Mouse (Mus musculus): Measurements from ENCODE around the gene C030005K15Rik. TPM values are rescaled to one million over a fixed set of nuclear protein-coding genes. Genes with fewer than 3 reads are reported as not detected.
A peak's percentile ranks its signal among the peaks of the same experiment; 100 is the strongest.
"Not testable (repeated sequence)": the region's sequence is repeated elsewhere in the genome, so short reads cannot be mapped to it uniquely, and the experiment has no call there.

C030005K15Rik gene
- polyA plus RNA-seq (2016; fragmentation: Nextera tagmentation; extraction: Ambion mirVana) = not detected in 2 replicates

DNA sequence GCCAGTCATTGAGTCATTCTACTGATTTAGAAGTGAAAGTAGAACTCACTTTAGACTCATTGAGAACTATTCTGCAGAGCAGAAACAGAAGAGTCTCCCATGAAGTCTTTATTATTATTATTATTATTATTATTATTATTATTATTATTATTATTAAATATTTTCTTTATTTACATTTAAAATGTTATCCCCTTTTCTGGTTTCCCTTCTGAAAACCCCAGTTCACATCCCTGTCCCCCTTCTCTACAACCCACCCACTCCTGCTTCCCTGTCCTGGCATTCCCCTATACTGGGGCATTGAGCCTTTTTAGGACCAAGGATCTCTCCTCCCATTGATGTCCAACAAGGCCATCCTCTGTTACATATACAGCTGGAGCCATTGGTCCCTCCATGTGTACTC, at the start of gene C030005K15Rik:
Gene C030005K15Rik (minus strand): TSS at position 101 of the 400 bp plus-strand sequence.
- not testable (repeated sequence) for H3K4me1 ChIP-seq; H3K4me3 ChIP-seq; H3K9ac ChIP-seq (replicated peaks); H3K4me2 ChIP-seq (replicated peaks); H3K9me3 ChIP-seq; H3K36me3 ChIP-seq; H3K27me3 ChIP-seq; H3K27ac ChIP-seq (replicated peaks); ATAC-seq (ENCODE audit: low FRiP score, low read depth)

DNA sequence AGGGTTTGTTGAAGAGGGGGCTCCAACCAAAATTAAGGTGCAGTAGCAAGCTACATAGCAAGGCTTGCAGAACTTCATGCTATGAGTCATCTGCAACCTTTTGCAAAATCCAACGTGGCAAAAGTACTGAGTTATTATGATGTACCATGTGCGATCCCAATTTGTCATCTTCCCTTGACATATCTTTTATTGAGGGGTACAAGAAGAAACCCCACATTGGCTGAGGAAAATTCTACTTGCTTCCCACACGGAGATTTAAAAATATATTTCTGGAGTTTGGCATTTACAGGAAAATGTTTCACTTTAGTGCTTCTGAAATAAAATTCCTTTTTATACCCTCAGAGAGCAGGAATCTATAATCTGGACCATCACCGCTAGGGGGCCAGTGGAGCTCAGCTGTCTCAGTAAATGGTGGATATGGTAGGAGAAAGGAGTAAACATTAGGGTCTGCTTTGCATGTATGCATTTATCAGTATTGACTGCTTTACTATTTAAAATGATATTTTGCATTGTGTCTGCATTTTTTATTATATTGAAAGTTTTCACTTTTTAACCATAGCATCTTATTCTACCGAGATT, 41.7 kb upstream of the C030005K15Rik start:
- Histone ChIP-seq H3K4me1 (no peaks in the 10 kb centered on the region), H3K4me3 (no peak overlapping the region), H3K27me3 (no peaks in the 10 kb centered on the region), H3K27ac (replicated peaks) (no peak overlapping the region), H3K9me3 (no peaks in the 10 kb centered on the region), H3K36me3 (no peaks in the 10 kb centered on the region), H3K4me2 (replicated peaks) (no peak overlapping the region), H3K9ac (replicated peaks) (no peak overlapping the region)
- WGBS = 62% methylated on average over 5 of the region's 5 CpGs
- no peak for ATAC-seq (ENCODE audit: low FRiP score, low read depth)

GRCm38 (mm10) chr10:97753821-97754220, 27.3 kb upstream of the C030005K15Rik start:
- Histone ChIP-seq H3K36me3 (no peaks in the 10 kb centered on the region), H3K9me3 (no peaks in the 10 kb centered on the region), H3K27ac (replicated peaks) (no peak overlapping the region), H3K9ac (replicated peaks) (no peak overlapping the region), H3K4me1 (no peaks in the 10 kb centered on the region), H3K27me3 (no peaks in the 10 kb centered on the region), H3K4me3 (no peak overlapping the region), H3K4me2 (replicated peaks) (no peak overlapping the region)
- ATAC-seq (ENCODE audit: low FRiP score, low read depth) = no peak
- WGBS = 84% methylated on average over 4 of the region's 4 CpGs

DNA sequence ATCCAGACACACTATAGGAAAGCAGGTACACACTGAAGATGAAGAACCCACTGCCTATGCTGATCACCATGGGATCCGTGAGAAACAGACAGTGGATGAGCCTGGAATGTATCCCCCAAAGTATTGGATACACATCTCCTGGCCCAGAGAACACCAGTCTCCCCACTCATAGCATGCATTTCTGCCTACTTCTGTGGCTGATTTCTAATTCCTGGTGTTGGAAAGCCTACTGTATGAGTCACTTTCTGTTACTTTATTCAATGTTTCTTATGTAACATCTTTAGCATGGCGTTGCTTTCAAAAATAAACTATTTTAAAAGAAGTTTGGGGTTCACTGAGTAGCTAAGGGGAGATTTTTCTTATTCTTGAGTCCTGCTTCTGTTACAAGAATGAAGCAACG, 20.7 kb upstream of the C030005K15Rik start:
- ATAC-seq (ENCODE audit: low FRiP score, low read depth) = no peak
- Histone ChIP-seq H3K27ac (replicated peaks) (no peak overlapping the region), H3K4me2 (replicated peaks) (no peak overlapping the region), H3K4me3 (no peak overlapping the region), H3K4me1 (no peaks in the 10 kb centered on the region), H3K36me3 (no peaks in the 10 kb centered on the region), H3K9me3 (no peaks in the 10 kb centered on the region), H3K9ac (replicated peaks) (no peak overlapping the region), H3K27me3 (no peaks in the 10 kb centered on the region)
- WGBS = 86% methylated on average over 3 of the region's 3 CpGs

- no peak for ATAC-seq (ENCODE audit: low FRiP score, low read depth)
- no peaks in the 10 kb centered on the region for H3K4me1 ChIP-seq
- H3K9ac ChIP-seq (replicated peaks) = no peak overlapping the region
- no peaks in the 10 kb centered on the region for H3K27me3 ChIP-seq
- H3K9me3 ChIP-seq = no peaks in the 10 kb centered on the region
- 51% methylated on average over 1 of the region's 1 CpGs for WGBS
- no peaks in the 10 kb centered on the region for H3K36me3 ChIP-seq
- no peak overlapping the region for H3K4me3 ChIP-seq
- no peak overlapping the region for H3K4me2 ChIP-seq (replicated peaks)
- no peak overlapping the region for H3K27ac ChIP-seq (replicated peaks)
Measured at GRCm38 (mm10) chr10:97725929-97726328, 626 bp downstream of the C030005K15Rik start.

DNA sequence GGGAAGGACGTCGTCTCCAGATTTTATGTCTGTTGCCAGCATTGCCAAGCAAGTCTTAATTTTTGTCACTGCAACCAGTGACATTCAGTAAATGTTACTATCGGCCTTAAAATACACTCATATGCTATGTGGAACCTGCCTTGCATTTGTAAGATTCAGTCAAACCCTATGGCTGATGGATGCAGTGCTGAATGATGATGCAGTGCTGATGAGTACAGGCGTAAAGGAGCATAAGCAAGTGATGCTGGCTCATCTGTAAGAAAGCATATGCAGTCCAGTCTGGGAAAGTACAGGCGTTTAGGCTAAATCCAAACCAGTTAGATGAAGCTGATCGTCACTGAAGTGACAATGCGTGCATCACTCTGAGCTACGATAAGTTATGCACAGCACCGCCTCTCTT, 3.8 kb downstream of the C030005K15Rik start:
- Histone ChIP-seq H3K9ac (replicated peaks) (no peak overlapping the region), H3K27me3 (no peaks in the 10 kb centered on the region)
- WGBS = 91% methylated on average over 9 of the region's 9 CpGs

DNA sequence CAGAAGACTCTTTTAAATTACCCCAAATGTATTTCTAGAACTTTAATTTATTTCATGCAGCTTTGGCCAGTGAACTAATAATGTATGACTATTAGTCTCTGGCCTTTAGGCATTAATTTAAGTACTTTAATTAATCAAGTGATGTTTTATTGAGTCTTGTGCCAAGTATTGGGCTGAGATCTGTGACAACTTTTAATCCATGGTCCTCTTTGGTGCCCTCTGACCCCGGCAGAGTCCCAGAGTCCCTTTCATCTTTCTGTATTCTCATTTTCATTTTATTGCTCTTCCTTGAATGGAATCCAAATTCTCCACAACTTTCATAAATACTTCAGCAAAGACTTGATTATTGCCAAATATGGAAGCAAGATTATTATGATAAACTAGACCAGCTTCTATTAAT, 5.9 kb downstream of the C030005K15Rik start:
- no peak overlapping the region for H3K4me3 ChIP-seq
- H3K9me3 ChIP-seq = no peaks in the 10 kb centered on the region
- H3K4me1 ChIP-seq = no peaks in the 10 kb centered on the region
- ATAC-seq (ENCODE audit: low FRiP score, low read depth) = no peak
- H3K9ac ChIP-seq (replicated peaks) = no peak overlapping the region
- no peak overlapping the region for H3K27ac ChIP-seq (replicated peaks)
- H3K4me2 ChIP-seq (replicated peaks) = no peak overlapping the region
- no peaks in the 10 kb centered on the region for H3K36me3 ChIP-seq
- H3K27me3 ChIP-seq = no peaks in the 10 kb centered on the region
- WGBS = 92% methylated on average over 1 of the region's 1 CpGs

More for the DNA sequence above, 3.8 kb downstream of the C030005K15Rik start:
- Histone ChIP-seq H3K4me2 (replicated peaks) (no peak overlapping the region), H3K27ac (replicated peaks) (no peak overlapping the region), H3K36me3 (no peaks in the 10 kb centered on the region), H3K4me3 (no peak overlapping the region), H3K4me1 (no peaks in the 10 kb centered on the region), H3K9me3 (no peaks in the 10 kb centered on the region)
- ATAC-seq (ENCODE audit: low FRiP score, low read depth) = no peak

- Histone ChIP-seq H3K4me1 (no peaks in the 10 kb centered on the region), H3K27me3 (no peaks in the 10 kb centered on the region), H3K9ac (replicated peaks) (no peak overlapping the region), H3K9me3 (no peaks in the 10 kb centered on the region), H3K27ac (replicated peaks) (no peak overlapping the region), H3K4me3 (no peak overlapping the region), H3K36me3 (no peaks in the 10 kb centered on the region), H3K4me2 (replicated peaks) (no peak overlapping the region)
- ATAC-seq (ENCODE audit: low FRiP score, low read depth) = no peak
- WGBS = 78% methylated on average over 2 of the region's 2 CpGs
Measured at GRCm38 (mm10) chr10:97718021-97718420, 8.5 kb downstream of the C030005K15Rik start.

DNA sequence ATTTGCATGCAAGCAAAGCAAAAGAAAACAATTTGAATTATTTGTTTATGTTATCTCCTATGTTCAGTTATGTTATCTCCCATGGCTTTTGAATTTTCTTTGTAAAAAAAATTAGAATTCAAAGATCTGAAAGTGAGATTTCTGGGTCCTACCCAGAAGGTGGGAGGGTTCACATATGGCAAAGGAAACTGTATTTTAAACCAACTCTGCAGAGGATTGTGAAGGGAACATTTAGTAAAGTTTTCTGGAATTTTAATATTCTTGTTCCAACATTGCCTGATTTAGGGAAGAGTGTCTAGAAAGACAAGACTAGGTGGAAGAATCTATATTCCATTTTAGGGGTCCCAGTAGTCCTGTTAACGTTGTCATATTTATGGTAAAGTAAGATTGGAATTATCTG, 9.3 kb downstream of the C030005K15Rik start:
- H3K36me3 ChIP-seq = no peaks in the 10 kb centered on the region
- H3K9ac ChIP-seq (replicated peaks) = no peak overlapping the region
- no peaks in the 10 kb centered on the region for H3K9me3 ChIP-seq
- no peak overlapping the region for H3K4me3 ChIP-seq
- ATAC-seq (ENCODE audit: low FRiP score, low read depth) = no peak
- H3K27me3 ChIP-seq = no peaks in the 10 kb centered on the region
- H3K4me2 ChIP-seq (replicated peaks) = no peak overlapping the region
- H3K27ac ChIP-seq (replicated peaks) = no peak overlapping the region
- no peaks in the 10 kb centered on the region for H3K4me1 ChIP-seq
- 79% methylated on average over 1 of the region's 1 CpGs for WGBS

DNA sequence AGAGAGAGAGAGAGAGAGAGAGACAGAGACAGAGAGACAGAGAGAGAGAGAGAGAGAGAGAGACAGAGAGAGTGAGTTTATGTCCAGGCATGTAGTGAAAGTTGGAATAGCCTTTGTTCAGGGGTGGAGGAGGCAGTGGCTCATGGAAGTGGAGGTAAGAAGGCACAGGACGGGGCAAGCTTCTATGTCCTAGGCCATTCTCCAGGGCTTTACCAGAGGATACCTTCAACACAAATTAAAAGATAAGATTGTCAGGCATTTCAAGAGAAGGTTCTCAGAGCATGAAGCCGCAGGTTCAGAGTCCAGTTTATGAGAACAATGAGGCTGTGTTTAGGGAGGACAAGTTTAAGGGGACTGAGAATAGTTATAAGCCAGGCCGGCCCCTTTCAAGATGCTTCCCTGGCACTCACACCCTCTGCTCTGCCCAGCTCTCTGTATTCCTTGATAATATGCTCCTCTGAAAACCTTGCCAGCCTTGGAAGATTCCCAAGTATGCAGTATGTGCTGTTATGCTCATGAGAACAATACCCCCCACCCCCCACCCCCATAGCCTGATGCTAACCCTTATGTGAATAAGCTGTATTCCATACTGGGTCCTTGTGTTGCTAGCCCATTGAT, 11.2 kb downstream of the C030005K15Rik start:
- H3K27me3 ChIP-seq = no peaks in the 10 kb centered on the region
- no peak overlapping the region for H3K9ac ChIP-seq (replicated peaks)
- no peaks in the 10 kb centered on the region for H3K36me3 ChIP-seq
- no peak for ATAC-seq (ENCODE audit: low FRiP score, low read depth)
- H3K4me3 ChIP-seq = no peak overlapping the region
- no peak overlapping the region for H3K4me2 ChIP-seq (replicated peaks)
- 93% methylated on average over 3 of the region's 3 CpGs for whole genome bisulfite sequencing
- no peak overlapping the region for H3K27ac ChIP-seq (replicated peaks)
- no peaks in the 10 kb centered on the region for H3K9me3 ChIP-seq
- H3K4me1 ChIP-seq = no peaks in the 10 kb centered on the region

GRCm38 (mm10) chr10:97714584-97714983, 12.0 kb downstream of the C030005K15Rik start:
- ATAC-seq (ENCODE audit: low FRiP score, low read depth) = no peak
- H3K4me3 ChIP-seq = no peak overlapping the region
- 65% methylated on average over 4 of the region's 4 CpGs for WGBS

DNA sequence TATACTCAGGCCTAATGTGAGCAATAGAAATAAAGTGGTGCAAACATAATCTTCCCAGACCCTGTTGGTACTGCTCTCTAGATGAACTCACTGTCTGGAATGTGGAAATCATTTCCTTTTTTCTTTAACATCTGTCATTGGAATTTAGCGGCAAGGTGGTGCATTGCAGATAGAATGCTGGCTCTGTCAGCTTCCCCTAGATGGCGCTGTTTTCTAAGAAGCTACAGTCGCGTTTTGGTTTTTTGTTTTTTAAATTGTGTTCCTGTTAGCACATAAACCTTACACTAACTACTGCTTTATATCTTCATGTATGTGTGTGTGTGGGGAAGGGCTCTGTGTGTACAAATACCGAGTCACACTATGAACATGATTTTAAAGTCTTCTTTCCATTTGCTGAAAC, 13.9 kb downstream of the C030005K15Rik start:
- Histone ChIP-seq H3K9ac (replicated peaks) (no peak overlapping the region), H3K9me3 (no peaks in the 10 kb centered on the region), H3K4me2 (replicated peaks) (no peak overlapping the region), H3K36me3 (no peaks in the 10 kb centered on the region), H3K27ac (replicated peaks) (no peak overlapping the region), H3K4me1 (no peaks in the 10 kb centered on the region), H3K4me3 (no peak overlapping the region), H3K27me3 (no peaks in the 10 kb centered on the region)
- ATAC-seq (ENCODE audit: low FRiP score, low read depth) = peak; percentile 44
- 5% methylated on average over 5 of the region's 5 CpGs for WGBS

More at GRCm38 (mm10) chr10:97714584-97714983, 12.0 kb downstream of the C030005K15Rik start:
- H3K9ac ChIP-seq (replicated peaks) = no peak overlapping the region
- H3K27me3 ChIP-seq = no peaks in the 10 kb centered on the region
- no peaks in the 10 kb centered on the region for H3K9me3 ChIP-seq
- no peak overlapping the region for H3K27ac ChIP-seq (replicated peaks)
- H3K36me3 ChIP-seq = no peaks in the 10 kb centered on the region
- H3K4me2 ChIP-seq (replicated peaks) = no peak overlapping the region
- no peaks in the 10 kb centered on the region for H3K4me1 ChIP-seq

GRCm38 (mm10) chr10:97704562-97704961, 22.0 kb downstream of the C030005K15Rik start:
- no peaks in the 10 kb centered on the region for H3K36me3 ChIP-seq
- no peak overlapping the region for H3K4me3 ChIP-seq
- no peaks in the 10 kb centered on the region for H3K27me3 ChIP-seq
- no peak overlapping the region for H3K4me2 ChIP-seq (replicated peaks)
- ATAC-seq (ENCODE audit: low FRiP score, low read depth) = 0 out of 2 replicates have a peak, but pooled peaks have one; percentile 47
- WGBS = 52% methylated on average over 1 of the region's 1 CpGs
- H3K9me3 ChIP-seq = no peaks in the 10 kb centered on the region
- no peak overlapping the region for H3K9ac ChIP-seq (replicated peaks)
- no peak overlapping the region for H3K27ac ChIP-seq (replicated peaks)
- H3K4me1 ChIP-seq = no peaks in the 10 kb centered on the region

Measured in midbrain, embryonic 12.5 days (tissue).